Mouse (Mus musculus) frontal cortex, postnatal 36 days (tissue): Measurements from ENCODE around the gene Kcnk2.
"Not testable (repeated sequence)": the region's sequence is repeated elsewhere in the genome, so short reads cannot be mapped to it uniquely, and the experiment has no call there.

ENCODE experiments used
- DNase-seq, 2 experiments: peaks; one replicate each; pipeline ENCODE4 v3.0.0; 2022; ENCODE audit warnings: low spot score in 2 of 2

The Kcnk2 gene

GRCm38 (mm10) chr1:189343301-189344251 is 58.5 kb downstream of the Kcnk2 start:
- peak; percentile 61 to 62 for DNase-seq

DNA sequence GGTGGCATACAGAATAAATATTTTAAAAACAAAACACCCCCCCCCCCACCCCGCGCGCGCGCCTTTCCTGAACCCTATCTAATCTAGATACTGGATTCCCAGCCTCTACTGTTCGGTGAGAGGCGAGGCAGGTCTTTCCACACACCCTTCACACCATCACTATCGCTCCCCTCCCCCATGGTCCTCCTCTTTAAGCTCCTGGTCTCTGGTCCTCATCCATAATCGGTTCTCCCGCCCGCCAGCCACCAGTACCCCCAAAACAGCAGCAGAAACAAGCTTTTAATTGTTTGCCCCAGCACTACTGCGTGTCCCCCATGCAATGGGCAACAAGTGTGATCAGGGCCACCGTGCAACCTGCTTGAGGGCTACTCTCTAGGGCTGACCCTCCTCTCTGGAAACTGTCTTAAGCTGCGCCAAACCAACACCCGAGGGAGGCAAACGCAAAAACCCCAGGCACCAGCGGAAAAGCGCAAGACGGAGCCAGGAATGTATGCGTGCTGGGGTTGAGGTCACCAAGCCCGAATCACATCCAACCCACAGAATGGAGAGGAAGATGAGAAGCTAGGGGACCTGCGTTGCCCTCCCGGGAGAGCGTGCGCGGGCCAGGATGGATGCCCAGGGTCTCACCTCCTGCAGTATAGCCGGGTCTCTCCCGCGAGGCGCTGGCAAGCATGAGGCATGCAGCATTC is 59.5 kb downstream of the Kcnk2 start:
- DNase-seq = peak; percentile 17 to 28

DNA sequence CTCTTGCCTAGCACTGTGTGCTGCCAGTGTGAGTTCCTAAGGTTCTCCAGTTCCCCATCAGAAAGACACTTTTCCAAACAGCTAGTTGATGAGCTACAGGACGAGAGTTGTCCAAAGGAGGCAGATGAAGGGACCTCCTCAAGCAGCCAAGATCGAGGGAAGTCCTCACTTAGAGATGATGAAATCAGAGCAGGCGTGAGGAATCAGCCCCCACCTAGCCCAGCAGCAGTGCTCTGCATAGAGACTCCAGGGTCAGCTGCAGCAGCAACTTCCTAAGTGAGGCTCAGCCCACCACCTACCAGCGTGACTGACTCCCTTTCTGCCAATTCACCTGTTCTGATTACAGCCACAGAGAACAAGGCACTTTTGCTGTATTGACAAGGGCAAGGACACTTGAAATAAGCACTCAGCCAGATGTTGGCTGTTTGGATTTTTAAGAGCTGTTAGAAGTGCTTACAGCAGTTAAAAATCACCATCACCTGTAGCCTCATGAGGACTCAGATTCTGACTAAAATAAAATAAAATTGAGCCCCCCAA is 60.6 kb downstream of the Kcnk2 start:
- DNase-seq = peak in 1 of 2 experiments; percentile 14

GRCm38 (mm10) chr1:189315896-189316295 is 86.2 kb downstream of the Kcnk2 start:
- no peak for DNase-seq

DNA sequence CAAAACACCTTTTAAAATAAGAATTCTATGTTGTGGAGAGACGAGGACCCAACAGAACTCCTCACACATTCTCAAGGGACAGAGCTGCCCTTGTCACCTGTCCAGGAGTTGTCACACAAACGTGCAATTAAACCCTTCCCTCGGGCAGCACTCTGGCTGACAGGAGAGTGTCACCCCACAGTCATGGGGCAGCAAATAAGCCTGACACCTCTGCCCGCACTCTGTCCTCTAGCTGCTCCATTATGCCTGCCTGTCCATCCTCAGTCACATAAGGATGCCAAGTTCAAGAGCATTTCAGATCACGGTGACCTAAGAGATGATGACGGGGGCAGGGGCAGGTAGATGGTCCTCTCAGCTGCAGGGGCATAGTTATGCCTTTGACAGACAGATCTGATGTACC is 87.6 kb downstream of the Kcnk2 start:
- DNase-seq = no peak

GRCm38 (mm10) chr1:189313750-189314149 is 88.3 kb downstream of the Kcnk2 start:
- DNase-seq = no peak

DNA sequence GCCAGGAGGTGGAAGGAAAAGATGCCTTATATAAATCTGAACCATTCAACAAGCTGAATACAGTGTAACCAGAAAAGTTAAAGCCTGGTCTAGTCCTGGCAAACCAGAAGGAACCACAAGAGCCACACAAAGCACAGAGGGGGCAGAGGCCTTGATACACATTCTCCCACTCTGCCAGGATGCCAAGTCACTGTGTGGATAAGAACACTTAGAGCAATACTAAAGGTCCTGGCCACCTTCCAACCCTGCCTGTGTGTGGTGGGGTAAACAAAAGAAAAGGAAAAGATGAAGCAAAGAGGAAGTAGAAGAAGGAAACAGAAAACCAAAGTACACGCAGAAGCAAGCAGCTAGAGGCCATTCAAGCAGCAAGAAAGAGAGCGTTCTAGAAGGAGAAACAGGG is 91.9 kb downstream of the Kcnk2 start:
- DNase-seq = no peak

GRCm38 (mm10) chr1:189304988-189305522 is 97.0 kb downstream of the Kcnk2 start:
- DNase-seq = no peak

- no peak for DNase-seq
These were observed 99.1 kb downstream of the Kcnk2 start for GRCm38 (mm10) chr1:189303001-189303400.

DNA sequence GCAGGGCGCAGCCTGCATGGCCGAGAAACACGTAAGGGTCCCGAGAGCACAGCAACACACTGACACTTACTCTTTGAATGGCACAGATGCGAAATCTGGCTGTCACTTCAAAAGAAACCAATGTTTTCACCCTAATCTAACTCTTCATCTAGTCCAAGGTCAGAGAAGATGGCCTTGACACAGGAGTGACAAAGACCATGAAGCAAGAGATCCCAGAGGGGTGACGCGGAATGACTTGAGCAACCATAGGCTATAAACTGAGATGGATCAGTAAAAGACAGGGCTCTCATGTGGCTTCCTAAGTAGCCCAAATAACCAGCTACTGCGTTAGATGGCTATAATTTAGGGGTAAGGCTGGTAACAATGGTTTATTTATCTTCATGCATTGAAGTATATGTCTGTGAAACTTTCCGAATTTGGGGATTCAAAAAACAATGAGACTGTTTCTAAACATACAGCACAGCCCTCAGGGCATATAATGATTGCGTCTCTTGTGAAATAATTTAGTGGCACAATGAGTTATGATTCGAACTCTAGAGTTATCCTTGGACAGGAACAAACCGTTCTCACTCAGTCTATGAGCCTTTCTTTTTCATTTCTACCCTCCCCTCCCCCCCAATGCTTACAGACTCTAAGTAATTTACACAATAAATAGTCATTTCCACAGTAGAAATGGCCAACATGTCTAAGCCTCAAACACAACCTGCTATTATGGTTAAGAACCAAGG is 108.2 kb downstream of the Kcnk2 start:
- DNase-seq = no peak

DNA sequence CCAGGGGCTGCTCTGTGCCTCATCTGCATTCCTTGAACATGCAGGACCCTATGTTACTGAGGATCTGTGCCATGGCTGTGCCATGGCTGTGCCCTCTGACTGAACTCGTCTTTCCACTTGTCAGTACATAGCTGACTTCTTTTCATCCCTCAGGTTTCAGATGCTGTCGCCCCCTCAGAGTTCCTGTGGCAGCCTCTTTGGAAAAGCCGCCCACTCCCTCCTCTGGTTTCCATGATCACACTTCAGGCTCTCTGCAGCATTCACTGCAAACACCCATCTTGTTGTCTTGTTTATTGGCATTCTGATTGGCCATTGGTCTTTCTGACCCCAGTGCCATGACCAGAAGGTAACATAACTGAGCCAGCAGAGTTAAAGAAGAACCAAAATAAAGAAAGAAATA is 111.2 kb downstream of the Kcnk2 start:
- DNase-seq = peak; percentile 36 to 59

DNA sequence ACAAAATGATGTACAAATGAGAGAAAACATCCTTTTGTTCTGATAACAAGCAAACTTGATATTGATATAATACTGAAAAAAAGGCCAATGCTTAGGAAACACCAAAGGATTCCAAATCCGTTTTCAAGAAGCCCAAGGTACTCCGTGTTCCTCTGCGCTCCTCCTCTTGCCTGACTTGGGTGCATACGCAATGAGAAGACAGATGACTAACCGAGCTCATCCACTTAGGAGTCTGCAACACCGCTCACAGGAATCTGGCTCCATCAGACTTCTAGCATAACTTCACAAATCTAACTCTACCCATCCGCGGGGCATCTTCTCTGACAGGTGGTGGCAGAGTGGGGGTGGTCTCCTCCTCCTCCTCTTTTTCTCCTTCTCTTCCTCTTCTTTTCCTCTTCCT is 113.1 kb downstream of the Kcnk2 start:
- no peak for DNase-seq

- DNase-seq = peak in 1 of 2 experiments; percentile 29
These were observed 129.8 kb downstream of the Kcnk2 start for GRCm38 (mm10) chr1:189272281-189272680.

GRCm38 (mm10) chr1:189253631-189254030 is 148.4 kb downstream of the Kcnk2 start:
- DNase-seq = no peak

DNA sequence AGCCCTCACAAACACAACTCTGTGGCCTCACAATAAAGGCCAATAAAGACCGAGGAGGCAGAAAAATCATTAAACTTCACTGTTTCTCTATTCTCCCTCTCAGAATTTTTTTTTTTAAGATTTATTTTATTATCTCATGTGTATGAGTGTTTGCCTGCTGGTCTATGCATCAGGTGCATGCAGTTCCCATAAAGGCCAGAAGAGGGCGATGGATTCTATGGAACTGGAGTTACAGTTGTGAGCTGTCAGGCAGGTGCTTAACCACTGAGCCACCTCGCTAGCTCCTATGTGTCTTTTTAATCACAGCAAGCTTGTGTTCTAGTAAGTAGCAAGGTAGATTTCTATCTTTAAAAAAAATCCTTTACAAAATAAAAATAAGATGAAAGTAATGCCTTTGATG is 148.9 kb downstream of the Kcnk2 start:
- DNase-seq = no peak

GRCm38 (mm10) chr1:189243206-189243605 is 158.9 kb downstream of the Kcnk2 start:
- not testable (repeated sequence) for DNase-seq

DNA sequence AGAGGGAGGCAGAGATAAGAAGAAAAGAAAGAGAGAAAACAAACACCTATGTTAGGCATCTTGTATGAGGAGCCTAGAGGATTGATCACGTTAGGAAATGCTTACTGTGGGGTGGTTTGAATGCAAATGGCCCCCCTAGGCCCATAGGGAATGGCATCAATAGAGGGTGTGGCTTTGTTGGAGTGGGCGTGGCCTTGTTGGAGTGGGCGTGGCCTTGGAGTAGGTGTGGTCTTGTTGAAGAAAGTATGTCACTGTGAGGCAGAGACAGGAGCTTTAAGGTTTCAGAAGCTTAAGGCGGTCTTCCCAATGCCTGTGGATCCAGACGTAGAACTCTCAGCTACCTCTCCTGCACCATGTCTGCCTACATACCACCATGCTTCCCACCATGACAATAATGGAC is 166.8 kb downstream of the Kcnk2 start:
- no peak for DNase-seq

GRCm38 (mm10) chr1:189232829-189233228 is 169.2 kb downstream of the Kcnk2 start:
- DNase-seq = no peak

- peak; percentile 63 to 83 for DNase-seq
These were observed 173.6 kb downstream of the Kcnk2 start for GRCm38 (mm10) chr1:189228222-189229084.

GRCm38 (mm10) chr1:189227479-189227878 is 174.6 kb downstream of the Kcnk2 start:
- DNase-seq = no peak

DNA sequence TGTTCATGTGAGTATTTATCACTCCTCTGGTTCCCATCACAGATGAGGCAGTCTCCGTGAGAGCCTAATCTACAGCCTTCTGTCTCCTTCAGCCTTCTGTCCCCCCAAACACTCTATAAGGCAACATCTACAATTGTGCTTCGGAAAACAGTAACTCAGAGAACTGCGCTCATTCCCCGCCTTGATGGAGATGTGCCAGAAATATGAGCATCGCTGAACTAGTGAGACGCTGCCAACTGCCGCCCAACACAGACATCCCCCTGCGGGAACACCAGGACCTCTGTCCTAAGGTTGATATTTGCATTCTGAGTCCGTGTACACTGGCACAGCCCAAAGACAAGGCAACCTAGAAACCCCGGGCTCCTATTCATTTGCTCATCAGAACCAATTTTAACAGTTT is 183.0 kb downstream of the Kcnk2 start:
- peak in 1 of 2 experiments; percentile 31 for DNase-seq
